Mouse (Mus musculus) effector memory CD4-positive, alpha-beta T cell, adult 7 months (primary cell): Measurements from ENCODE around the gene Meis2. TPM values are rescaled to one million over a fixed set of nuclear protein-coding genes. Genes with fewer than 3 reads are reported as not detected.

Source experiments
- polyA plus RNA-seq: library from polyadenylated mRNA; unstranded; fragments of 100-300 nt; shearing (Covaris generic); gene quantifications from one replicate; pipeline ENCODE4 v1.2.1, GENCODE M21; 2017

The Meis2 gene
- 0.78 TPM for polyA plus RNA-seq

DNA sequence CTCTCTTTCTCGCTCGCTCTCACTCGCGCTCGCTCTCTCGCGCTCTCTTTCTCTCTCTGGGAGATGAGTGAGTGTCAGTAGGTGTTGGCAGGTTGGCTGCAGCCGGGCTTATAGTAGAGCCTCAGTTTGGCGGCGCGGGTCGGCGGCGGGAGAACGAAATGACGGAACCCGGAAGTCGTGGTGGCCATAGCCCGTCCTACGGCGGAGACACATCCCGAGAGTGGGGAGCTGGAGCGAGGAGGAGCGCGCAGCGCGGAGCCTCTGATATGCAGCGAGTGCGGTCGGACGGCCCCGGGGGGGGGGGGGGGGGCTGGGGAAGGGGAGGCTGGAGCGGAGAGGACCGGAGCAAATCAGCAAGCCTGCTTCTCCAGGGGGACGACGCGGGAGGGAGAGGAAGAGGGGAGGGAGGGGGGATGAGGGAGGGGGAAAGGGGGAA, at the start of gene Meis2:
Gene Meis2, minus strand, starts transcription at position 270 of the 436 bp plus-strand sequence.

